Mouse (Mus musculus): ENCODE results near the gene Hmgxb4. TPM values are rescaled to one million over a fixed set of nuclear protein-coding genes. Genes with fewer than 3 reads are reported as not detected.

Hmgxb4 gene
- polyA plus RNA-seq (2012; rRNA removed) = 70.8 and 75.6 TPM in 2 replicates

GRCm38 (mm10) chr8:74993081-74993474 is at the start of gene Hmgxb4:
Gene Hmgxb4 (plus strand): TSS chr8:74993356.

DNA sequence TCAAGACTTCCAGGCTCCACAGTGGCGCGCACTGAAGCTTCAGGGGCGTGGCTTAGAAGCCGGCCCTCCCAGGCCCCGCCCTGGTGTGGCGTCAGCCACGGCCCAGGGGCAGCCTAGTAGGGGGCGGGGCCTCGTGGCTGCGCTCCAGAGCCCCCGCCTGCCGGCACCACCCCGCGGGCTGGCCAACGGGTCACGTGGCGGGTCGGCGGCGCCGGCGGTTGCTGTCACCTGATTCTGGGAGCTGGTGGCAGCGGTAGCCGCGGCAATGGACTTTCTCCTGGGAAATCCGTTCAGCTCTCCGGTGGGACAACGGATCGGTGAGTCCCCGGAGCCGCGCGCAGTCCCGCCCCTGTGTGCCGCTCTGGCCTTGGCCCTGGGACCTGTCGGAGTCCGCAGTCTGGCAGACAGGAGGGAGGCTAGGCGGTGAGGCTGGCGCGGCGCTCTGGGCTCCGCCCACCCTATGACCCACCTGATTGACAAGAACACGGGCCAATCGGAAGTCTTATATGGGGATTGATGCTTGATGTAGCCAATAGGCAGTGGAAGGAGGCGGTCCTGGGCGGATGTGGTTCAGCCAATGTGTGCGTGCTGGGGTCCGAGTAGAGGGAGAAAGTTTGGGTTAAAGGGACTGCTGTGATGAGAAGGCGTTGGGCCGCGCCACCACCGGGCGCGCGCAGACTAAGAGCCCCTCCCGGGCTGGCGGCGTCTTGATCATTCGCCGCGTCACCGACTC is 40.5 kb downstream of the Hmgxb4 start, which contains the start of gene Tom1:
Gene Tom1 (plus strand): TSS at position 195 of the 733 bp plus-strand sequence.

Other genes with a start within 250 kb of the Hmgxb4 start
- gene Isx, start 120.2 kb upstream of the Hmgxb4 start, polyA plus RNA-seq (2012; rRNA removed) = 0.05 TPM in 1 of 2 replicates, not detected in the other
- 17.5 and 21.0 TPM in 2 replicates for gene Tom1, start 40.3 kb downstream of the Hmgxb4 start, polyA plus RNA-seq (2012; rRNA removed)
- 6.5 and 8.5 TPM in 2 replicates for gene Hmox1, start 100.3 kb downstream of the Hmgxb4 start, polyA plus RNA-seq (2012; rRNA removed)
- gene Mcm5, start 116.2 kb downstream of the Hmgxb4 start, polyA plus RNA-seq (2012; rRNA removed) = 28.5 and 31.5 TPM in 2 replicates
- gene Rasd2, start 220.6 kb downstream of the Hmgxb4 start, polyA plus RNA-seq (2012; rRNA removed) = 3.0 TPM in 2 replicates

All from central nervous system, embryonic 18 days (tissue).